Mouse (Mus musculus): Measurements from ENCODE around the gene Snx29. TPM values are rescaled to one million over a fixed set of nuclear protein-coding genes. Genes with fewer than 3 reads are reported as not detected.

Gene Snx29
- total RNA-seq, 2 experiments from 2014 or later: 4.7 to 6.2 TPM

- no peak for ATAC-seq (ENCODE audit: poor library complexity, severe bottlenecking)
These were observed 255.0 kb downstream of the Snx29 start for GRCm38 (mm10) chr16:11577541-11578255.

GRCm38 (mm10) chr16:11579676-11580098 is 257.0 kb downstream of the Snx29 start:
- no peak for ATAC-seq (ENCODE audit: poor library complexity, severe bottlenecking)

DNA sequence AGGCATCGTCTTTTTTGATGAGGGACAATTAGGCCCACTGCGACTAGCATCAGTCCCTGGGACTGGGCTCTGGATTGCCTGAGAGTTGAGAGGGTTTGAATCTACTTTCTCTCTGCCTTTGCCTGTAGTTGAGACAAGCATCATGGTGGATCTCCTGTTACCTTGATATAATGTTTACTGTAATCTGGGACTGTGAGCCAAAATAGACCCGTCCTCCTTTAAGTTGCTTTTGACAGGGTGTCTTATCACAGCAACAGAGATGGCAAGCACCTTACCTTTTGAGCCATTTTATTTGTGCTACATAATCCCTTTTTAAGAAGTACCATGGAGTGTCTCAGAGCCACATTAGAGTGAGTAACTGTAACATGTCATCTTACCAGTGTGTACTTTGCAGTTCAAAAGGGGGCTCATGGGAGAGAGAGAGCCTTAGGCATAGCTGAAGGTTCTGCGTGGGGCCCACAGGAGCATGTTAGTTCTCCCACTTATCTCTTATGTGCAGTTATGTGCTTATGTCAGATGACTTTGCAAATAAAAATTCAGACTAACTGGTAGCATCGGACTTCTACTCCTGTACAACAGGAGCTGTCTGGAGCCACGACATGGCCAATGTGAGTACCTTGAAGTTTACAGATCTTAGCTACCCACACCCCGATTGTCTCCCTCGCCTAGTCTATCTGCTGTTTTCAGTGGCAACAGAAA is 261.4 kb downstream of the Snx29 start:
- ATAC-seq (ENCODE audit: poor library complexity, severe bottlenecking): no peak

- ATAC-seq (ENCODE audit: poor library complexity, severe bottlenecking): no peak
These were observed 266.0 kb downstream of the Snx29 start for GRCm38 (mm10) chr16:11588689-11589088.

- no peak for ATAC-seq (ENCODE audit: poor library complexity, severe bottlenecking)
These were observed 266.6 kb downstream of the Snx29 start for GRCm38 (mm10) chr16:11589336-11589735.

DNA sequence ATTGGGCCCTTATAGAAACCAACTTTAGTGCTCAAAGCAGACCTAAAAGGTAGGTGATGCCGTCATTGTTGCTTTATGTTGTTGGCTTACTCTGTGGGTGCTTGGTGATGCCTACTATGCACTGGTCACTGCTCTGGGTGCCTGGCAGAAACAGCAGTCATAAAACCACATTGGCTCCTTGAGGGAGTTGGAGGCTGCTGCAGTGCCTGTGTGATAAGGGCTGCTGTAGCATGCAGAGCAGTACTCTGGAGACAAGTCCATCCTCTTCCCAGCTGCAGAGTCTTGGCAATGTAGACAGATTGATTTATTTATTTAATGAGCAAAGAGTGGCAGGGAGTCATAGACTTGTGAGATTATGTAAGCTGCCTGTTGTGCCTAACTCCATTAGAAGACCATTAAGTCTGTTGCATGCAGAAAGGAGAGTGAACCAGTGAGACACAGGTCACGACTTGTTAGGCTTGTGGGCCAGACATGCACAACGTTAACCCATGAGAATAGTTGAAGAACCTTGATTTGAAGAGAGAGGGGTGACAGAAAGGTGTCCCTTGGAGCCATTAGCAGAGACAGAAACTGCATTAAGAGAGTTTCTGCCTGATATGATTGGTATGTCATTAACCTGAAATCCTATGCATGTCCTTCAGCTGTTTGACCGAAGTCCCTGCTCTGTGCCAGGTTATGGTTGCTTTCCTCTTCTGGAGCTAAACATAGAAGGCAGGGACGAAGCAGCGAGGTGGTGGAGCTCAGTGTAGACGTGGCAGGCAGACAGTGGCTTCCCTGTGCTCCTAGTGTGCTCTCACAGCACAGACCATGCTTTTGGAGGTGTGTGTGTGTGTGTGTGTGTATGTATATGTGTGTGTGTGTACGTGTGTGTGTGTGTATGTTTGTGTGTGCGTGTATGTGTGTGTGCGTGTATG is 267.3 kb downstream of the Snx29 start:
- ATAC-seq (ENCODE audit: poor library complexity, severe bottlenecking): no peak

GRCm38 (mm10) chr16:11596599-11596998 is 273.9 kb downstream of the Snx29 start:
- no peak for ATAC-seq (ENCODE audit: poor library complexity, severe bottlenecking)

DNA sequence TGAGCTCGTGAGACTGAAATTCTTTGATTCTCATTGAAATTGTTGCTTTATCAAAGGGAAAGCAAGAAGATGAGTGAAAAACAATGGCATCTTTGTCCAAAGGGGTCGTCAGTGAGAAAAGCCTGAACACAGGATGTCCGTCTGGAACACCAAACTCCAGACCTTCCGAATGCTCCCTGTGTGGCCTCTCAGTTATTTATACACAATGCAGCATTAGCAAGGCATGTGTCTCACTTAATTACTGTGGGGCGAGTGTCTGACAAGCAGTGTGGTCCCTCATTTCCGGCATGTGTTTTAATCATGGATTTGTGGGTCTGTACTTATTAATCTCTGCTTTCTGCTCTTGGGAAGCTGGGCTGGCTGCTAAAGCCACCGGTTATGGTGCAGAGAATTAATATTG is 275.1 kb downstream of the Snx29 start:
- no peak for ATAC-seq (ENCODE audit: poor library complexity, severe bottlenecking)

DNA sequence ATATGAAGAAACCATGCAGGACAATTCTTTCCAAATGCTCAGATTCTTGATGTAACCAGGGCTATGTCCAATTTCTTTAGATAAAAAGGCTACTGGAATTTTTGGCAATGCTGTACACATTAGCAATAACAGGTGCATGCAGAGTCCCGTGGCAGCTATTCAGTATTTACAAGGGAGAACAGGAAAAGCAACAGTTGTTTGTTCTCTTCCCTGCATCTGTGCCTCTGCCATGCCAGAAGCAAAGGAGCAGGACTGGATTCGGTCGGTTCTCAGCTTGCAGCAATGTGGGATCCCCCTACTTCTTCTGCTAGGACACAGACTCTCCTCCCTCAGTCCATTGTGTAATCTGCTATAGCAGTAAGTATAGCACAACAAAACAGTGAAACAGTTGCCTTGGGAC is 276.8 kb downstream of the Snx29 start:
- no peak for ATAC-seq (ENCODE audit: poor library complexity, severe bottlenecking)

DNA sequence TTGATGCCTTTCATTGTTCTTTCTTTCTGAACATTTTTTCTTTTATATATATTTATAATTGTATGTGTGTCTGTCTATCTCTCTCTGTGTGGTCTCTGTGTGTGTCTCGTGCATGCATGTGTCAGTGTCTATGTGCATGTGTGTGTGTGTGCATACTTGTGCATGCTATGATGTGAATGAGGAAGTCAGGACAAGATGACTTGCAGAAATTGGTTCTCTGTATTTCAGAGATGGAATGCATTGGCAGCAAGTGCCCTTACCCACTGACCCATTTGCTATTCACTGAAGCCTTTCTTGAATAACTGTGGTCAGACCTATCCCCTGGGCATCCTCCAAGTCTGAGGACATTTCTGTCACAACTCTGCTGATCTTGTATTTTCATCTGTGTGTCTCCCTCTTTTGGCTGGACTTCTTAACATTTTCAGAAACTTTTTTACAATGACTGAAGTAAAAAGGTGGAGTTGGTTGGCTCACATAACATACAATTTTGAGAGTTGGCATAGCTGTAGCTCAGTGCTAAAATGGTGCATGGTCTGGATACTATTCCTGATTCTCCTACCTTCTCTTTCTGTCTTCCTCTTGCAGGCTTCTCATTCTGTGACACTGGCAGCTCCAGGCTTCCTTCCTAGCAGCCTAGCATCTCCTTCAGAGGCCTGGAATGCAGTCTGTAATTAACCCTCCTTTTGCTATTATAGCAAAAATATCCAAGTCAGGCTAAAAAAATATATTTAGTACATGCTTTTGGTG is 278.8 kb downstream of the Snx29 start:
- ATAC-seq (ENCODE audit: poor library complexity, severe bottlenecking): peak; percentile 45; the same call in 1 of the 2 replicates

DNA sequence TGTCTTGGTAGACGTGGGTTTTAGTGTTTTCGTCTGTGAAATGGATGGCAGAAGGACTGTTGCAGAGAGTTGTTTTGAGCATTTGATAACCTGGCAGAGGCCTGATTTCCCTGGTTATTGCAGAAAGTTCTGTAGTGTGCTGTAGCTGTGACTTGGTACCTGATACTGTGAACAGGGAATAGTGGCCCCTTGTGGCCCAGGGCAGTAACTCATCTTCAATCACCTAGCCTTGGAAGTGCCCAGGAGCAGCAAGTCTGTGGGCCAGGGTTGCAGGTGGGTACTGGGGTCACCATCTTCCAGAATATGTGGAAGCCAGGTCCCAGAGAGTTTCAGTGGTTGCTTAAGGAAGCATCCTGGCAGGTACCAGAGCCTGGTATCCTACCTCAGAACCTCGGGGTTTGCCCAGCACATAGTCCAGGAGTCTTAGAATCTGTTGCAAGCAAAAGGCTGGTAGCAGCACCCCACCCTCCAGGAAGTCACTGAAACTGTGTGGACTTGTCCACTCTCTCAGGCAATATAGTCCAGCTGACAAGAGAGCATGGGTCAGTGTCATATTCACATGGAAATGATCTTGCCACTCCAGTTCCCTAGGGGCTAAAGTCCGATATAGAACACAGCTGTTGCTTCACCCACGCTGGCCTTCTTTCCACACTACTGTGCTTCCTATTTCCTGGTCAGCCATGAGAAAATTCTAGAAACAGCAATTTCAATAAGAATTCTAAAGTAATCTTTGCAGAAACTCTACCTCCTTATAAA is 281.1 kb downstream of the Snx29 start:
- ATAC-seq (ENCODE audit: poor library complexity, severe bottlenecking): peak; percentile 60

GRCm38 (mm10) chr16:11612526-11613126 is 289.9 kb downstream of the Snx29 start:
- ATAC-seq (ENCODE audit: poor library complexity, severe bottlenecking): no peak

DNA sequence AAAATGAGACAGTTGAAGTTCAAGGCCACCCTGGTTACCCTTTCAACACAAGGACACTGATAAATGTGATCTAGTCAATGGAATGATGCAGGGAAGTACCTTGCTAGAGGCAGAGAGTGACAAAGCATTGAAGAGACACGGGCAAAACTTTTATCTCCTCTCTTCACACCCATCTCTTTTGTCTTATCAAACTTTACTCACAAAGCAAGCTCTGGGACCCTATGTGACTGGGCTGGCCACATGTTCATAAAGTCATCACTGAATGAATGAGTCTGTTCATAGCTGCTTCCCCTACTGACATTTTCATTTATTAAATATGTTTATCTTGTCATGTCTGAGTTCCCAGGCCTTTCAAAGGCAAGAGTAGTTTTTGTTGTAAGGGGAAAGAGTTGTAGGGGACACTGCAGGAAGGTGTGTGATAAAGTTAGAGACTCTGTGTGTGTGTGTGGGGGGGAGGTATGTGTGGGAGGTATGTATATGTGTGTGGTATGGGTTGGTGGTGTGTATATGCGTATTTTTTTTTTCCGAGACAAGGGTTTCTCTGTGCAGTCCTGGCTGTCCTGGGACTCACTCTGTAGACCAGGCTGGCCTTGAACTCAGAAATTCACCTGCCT is 291.8 kb downstream of the Snx29 start:
- ATAC-seq (ENCODE audit: poor library complexity, severe bottlenecking): no peak

GRCm38 (mm10) chr16:11615633-11616032 is 292.9 kb downstream of the Snx29 start:
- no peak for ATAC-seq (ENCODE audit: poor library complexity, severe bottlenecking)

DNA sequence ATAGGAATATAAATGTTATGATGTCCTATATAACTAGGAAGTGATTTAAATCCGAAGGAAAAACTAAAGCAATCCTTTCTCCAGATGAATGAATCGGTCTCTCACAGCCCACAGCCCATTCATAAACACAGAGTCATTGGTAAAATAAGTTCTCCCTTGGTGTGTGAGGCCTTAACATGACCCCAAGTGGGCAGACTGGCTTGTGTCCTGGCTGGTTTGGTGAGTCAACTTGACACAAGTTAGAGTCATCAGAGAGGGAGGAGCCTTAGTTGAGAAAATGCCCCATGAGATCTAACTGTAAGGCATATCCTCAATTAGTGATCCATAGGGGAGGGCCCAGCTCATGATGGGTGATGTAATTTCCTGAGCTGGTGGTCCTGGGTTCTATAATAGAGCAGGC is 297.2 kb downstream of the Snx29 start:
- no peak for ATAC-seq (ENCODE audit: poor library complexity, severe bottlenecking)

DNA sequence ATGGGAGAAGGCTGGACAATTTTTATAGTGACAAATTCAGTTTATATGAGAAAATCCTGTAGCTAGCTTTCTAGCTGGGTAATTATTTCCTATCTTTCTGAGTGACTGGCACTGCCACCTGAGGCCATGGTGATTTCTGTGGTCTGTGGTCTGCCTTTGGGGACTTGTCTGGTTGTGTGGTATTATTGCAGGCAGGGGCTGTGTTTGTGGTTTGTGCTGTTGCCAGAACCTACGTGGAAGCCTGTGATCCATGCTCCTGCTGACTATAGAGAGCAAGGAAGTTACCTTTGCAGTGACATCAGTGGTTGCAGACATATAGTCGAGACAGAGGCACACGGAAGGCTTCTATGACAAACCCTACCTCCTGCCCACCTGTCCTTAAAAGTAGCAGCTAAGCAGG is 298.3 kb downstream of the Snx29 start:
- no peak for ATAC-seq (ENCODE audit: poor library complexity, severe bottlenecking)

- ATAC-seq (ENCODE audit: poor library complexity, severe bottlenecking): no peak
These were observed 299.0 kb downstream of the Snx29 start for GRCm38 (mm10) chr16:11621664-11622063.

- no peak for ATAC-seq (ENCODE audit: poor library complexity, severe bottlenecking)
These were observed 300.3 kb downstream of the Snx29 start for GRCm38 (mm10) chr16:11623032-11623431.

GRCm38 (mm10) chr16:11624121-11624520 is 301.4 kb downstream of the Snx29 start:
- ATAC-seq (ENCODE audit: poor library complexity, severe bottlenecking): no peak

All from megakaryocyte, adult 5-6 weeks (primary cell).